30 mouse cellular contexts compared by ENCODE assay signal in the genomic region with DNA sequence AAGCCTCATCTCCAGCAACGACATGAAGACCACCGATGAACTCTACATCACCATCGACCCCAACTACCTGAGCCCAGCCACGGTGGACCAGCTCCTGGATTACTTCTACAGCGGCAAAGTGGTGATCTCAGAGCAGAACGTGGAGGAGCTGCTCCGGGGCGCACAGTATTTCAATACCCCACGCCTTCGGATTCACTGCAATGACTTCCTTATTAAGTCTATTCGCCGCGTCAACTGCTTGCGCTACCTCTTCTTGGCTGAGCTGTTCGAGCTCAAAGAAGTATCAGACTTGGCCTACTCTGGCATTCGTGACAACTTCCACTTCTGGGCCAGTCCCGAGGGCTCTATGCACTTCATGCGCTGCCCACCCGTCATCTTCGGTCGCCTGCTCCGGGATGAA. TPM values are rescaled to one million over a fixed set of nuclear protein-coding genes. Genes with fewer than 3 reads are reported as not detected.
DNase-seq lines count a peak whose midpoint lies in the region; ATAC-seq and TF ChIP-seq lines count a peak whose summit lies in the region.
"Had no signal": no experiment of that assay in that cellular context is flagged by ENCODE, and none has a peak within 500 bp of the region (broad histone marks: within the 10 kb centered on the region; RNA-seq: fewer than 3 reads in every experiment).

No protein-coding gene starts in this region.

- no peaks in the 10 kb centered on the region for H3K9me3 ChIP-seq in liver, postnatal 0 days (ENCODE audit: low read length)
- H3K9me3 ChIP-seq in E14TG2a.4 (ENCODE audit: low read length), result no peaks in the 10 kb centered on the region
- H3K9me3 ChIP-seq: embryonic facial prominence, embryonic 13.5 days; embryonic facial prominence, embryonic 15.5 days; forebrain, embryonic 10.5 days; forebrain, embryonic 12.5 days had no signal

- H3K36me3 ChIP-seq in liver, postnatal 0 days (replicated peaks; ENCODE audit: insufficient read depth, low read length), result no peaks in the 10 kb centered on the region
- H3K36me3 ChIP-seq in E14TG2a.4 (ENCODE audit: insufficient read depth, low read length), result peaks cover 9% of the 10 kb centered on the region; the same call in 1 of the 2 replicates
- H3K36me3 ChIP-seq: embryonic facial prominence, embryonic 13.5 days; embryonic facial prominence, embryonic 15.5 days; forebrain, embryonic 10.5 days; forebrain, embryonic 12.5 days had no signal

- no peaks in the 10 kb centered on the region for H3K27me3 ChIP-seq in liver, postnatal 0 days (ENCODE audit: insufficient read depth, low read length)
- peaks cover 35% of the 10 kb centered on the region for H3K27me3 ChIP-seq in E14TG2a.4 (ENCODE audit: insufficient read depth, low read length)
- H3K27me3 ChIP-seq: CH12.LX; embryonic facial prominence, embryonic 13.5 days; embryonic facial prominence, embryonic 15.5 days; Patski had no signal

- 89% methylated on average over 22 of the region's 22 CpGs for WGBS in liver, postnatal 0 days (ENCODE audit: insufficient replicate concordance)

- H3K4me1 ChIP-seq in liver, postnatal 0 days (ENCODE audit: insufficient read depth), result peaks cover 11% of the 10 kb centered on the region
- H3K4me1 ChIP-seq in E14TG2a.4 (replicated peaks; ENCODE audit: low read depth, low read length), result peaks cover 63% of the 10 kb centered on the region

- no peak for TF ChIP-seq CTCF in liver, postnatal 0 days (IDR thresholded peaks at IDR 0.05; ENCODE audit: low read depth)
- no peak for TF ChIP-seq CTCF in E14TG2a.4 (conservative IDR thresholded peaks at IDR 0.05; ENCODE audit: low read length)

- no peak overlapping the region for H3K4me2 ChIP-seq in liver, postnatal 0 days (ENCODE audit: low read depth, low read length)
- H3K4me2 ChIP-seq: embryonic facial prominence, embryonic 13.5 days; embryonic facial prominence, embryonic 15.5 days; forebrain, embryonic 12.5 days had no signal

- ATAC-seq in liver, postnatal 0 days, result no peak
- ATAC-seq: CD4-positive, CD25-positive, alpha-beta regulatory T cell, adult 4 months; forebrain, embryonic 14.5 days; forebrain, embryonic 16.5 days; Patski had no signal

- no peak overlapping the region for H3K9ac ChIP-seq in liver, postnatal 0 days (replicated peaks)
- H3K9ac ChIP-seq: embryonic facial prominence, embryonic 13.5 days; embryonic facial prominence, embryonic 15.5 days; forebrain, embryonic 12.5 days had no signal

- no peak overlapping the region for H3K27ac ChIP-seq in liver, postnatal 0 days (ENCODE audit: low read depth)
- H3K27ac ChIP-seq: embryonic facial prominence, embryonic 13.5 days; embryonic facial prominence, embryonic 15.5 days; forebrain, embryonic 10.5 days; forebrain, embryonic 12.5 days had no signal

- TF ChIP-seq EP300 in liver, postnatal 0 days (IDR thresholded peaks at IDR 0.05; ENCODE audit: low read depth), result no peak

- intact Hi-C loops in heart, postnatal 25 days (cut with DNase I), result loop anchor here (5.0 kb wide), 2 partner anchors 36 to 76 kb away; no protein-coding TSS in a partner anchor

- peak; percentile 85 for DNase-seq in heart, adult 11 months
- DNase-seq in heart, postnatal 25 days (ENCODE audit: low spot score), result no peak
- peak; percentile 12 for DNase-seq in liver, postnatal 0 days
- DNase-seq in liver, result no peak
- no peak for DNase-seq in urinary bladder, adult 18-20 months (ENCODE audit: low spot score in 2 of 2)
- DNase-seq: adrenal gland, adult 2 months; adrenal gland, postnatal 10 days; adrenal gland, postnatal 25 days; B cell, adult 2 months; cerebellum, adult 11 months; cerebellum, adult 18-20 months; cerebellum, adult 8-10 months; cerebellum, adult 9-11 months; cerebellum, postnatal 14 days; cerebellum, postnatal 36 days; embryo, embryonic 11 days had no signal

- H3K4me3 ChIP-seq in liver, postnatal 0 days (ENCODE audit: low read depth, low read length), result no peak overlapping the region
- peak overlapping the region; percentile 52 for H3K4me3 ChIP-seq in E14TG2a.4 (replicated peaks; ENCODE audit: low read length)
- H3K4me3 ChIP-seq: embryonic facial prominence, embryonic 13.5 days; embryonic facial prominence, embryonic 15.5 days; erythroblast, embryonic 14.5 days; forebrain, embryonic 10.5 days; forebrain, embryonic 12.5 days had no signal

RNA-seq across cellular contexts. Expression of a gene that starts 0.5 kb away (rescaled TPM):
- not detected for total RNA-seq in heart, postnatal 25 days (2021)
- polyA plus RNA-seq in liver, postnatal 0 days (2015; fragmentation: Nextera tagmentation; extraction: Ambion mirVana), result not detected in 2 replicates
- total RNA-seq: adrenal gland, adult 2 months; adrenal gland, postnatal 10 days; adrenal gland, postnatal 25 days; CH12.LX; common myeloid progenitor, adult 5-6 weeks; MEL had no signal
- polyA plus RNA-seq: adrenal gland, adult 2 months; CD4-positive, CD25-positive, alpha-beta regulatory T cell, adult 4 months; embryonic facial prominence, embryonic 11.5 days; embryonic facial prominence, embryonic 13.5 days; embryonic facial prominence, embryonic 15.5 days; erythroblast, embryonic 14.5 days; forebrain, embryonic 10.5 days; forebrain, embryonic 14.5 days; forebrain, embryonic 16.5 days had no signal

RNA-seq across cellular contexts. Expression of a gene that starts 20.5 kb away (rescaled TPM):
- 10 to 100 TPM; 77.8 to 84.2 TPM for total RNA-seq in heart, postnatal 25 days (2021)
- 136 and 144 TPM in 2 replicates for polyA plus RNA-seq in liver, postnatal 0 days (2015; fragmentation: Nextera tagmentation; extraction: Ambion mirVana)

RNA-seq across cellular contexts. Expression of a gene that starts 26.6 kb away (rescaled TPM):
- total RNA-seq in heart, postnatal 25 days (2021), result 1 to 10 TPM; 3.6 to 4.3 TPM
- 19.4 and 20.4 TPM in 2 replicates for polyA plus RNA-seq in liver, postnatal 0 days (2015; fragmentation: Nextera tagmentation; extraction: Ambion mirVana)

Comparison
In these comparisons a context has a peak if more than half of its experiments do, and no peak if none do; other contexts are left out.
1. DNase-seq: peak in heart, adult 11 months (single experiment) and liver, postnatal 0 days (single experiment); none in heart, postnatal 25 days (single experiment), liver (single experiment) and urinary bladder, adult 18-20 months (0 of 2).